Mouse (Mus musculus) frontal cortex, adult (tissue): ENCODE measurements around the gene Rgs12.

Experiments
- ATAC-seq: cut with Nextera tagmentation; 2 replicates; pipeline ENCODE4 v1.9.2; 2017; ENCODE audit warnings: mild to moderate bottlenecking, moderate library complexity, mixed read lengths; ENCODE audit not compliant: low TSS enrichment

Rgs12 gene

DNA sequence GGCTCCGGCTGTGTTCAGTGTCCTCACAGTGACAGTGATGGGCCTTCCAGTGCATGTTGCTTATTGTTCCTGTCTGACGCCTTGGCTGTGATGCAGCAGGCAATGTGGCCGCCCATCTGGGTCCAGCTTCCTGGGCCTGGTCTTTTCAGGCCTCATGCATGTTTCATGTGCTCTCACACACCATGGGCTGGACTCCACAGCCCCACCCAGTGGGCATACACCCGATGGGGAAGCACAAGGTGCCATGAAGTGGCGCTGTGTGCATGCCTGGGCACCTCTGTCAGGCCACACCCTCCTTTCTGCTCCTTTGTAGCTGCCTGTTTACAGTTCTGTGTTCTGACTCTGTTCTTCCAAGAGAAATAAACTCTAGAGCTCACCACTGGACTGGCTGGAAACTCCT lies 83.8 kb downstream of the Rgs12 start:
- ATAC-seq, result no peak

DNA sequence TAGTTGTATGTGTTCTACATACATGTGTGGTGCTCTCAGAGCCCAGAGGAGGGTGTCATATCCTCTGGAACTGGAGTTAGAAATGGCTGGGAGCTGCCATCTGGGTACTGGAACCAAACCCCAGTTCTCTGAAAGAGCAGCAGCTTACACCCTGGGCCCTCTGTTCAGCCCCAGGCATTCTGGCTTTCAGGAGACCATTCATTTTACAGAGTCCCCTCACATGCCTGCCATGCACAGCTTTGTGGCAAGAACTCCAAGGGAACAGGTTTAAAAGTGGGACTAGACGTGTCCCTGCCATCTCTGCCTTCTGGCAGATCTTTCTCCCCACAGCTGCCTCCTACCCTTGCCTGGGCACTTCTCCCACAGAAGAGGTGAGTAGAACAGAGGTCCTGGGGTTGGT lies 84.4 kb downstream of the Rgs12 start:
- no peak for ATAC-seq

DNA sequence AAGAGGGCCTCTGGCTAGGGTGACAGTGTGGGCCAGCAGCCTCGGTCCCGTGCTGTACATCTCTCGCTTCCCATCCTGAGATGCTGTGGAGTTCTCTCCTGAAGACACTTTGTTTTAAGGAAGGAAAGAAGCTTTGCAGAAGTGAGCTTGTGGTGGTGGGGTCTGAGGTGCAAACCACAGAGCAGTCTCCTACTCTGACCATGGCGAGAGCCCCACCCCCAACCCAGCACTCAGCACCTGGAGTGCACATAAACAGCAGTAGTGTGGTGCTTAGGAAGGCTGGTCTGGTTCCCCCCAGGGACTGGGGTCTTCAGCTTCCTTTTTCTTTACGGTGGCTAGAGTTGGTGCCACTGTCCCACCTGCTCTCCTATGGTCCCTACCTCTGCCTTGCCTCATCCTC lies 85.9 kb downstream of the Rgs12 start:
- ATAC-seq, result no peak

DNA sequence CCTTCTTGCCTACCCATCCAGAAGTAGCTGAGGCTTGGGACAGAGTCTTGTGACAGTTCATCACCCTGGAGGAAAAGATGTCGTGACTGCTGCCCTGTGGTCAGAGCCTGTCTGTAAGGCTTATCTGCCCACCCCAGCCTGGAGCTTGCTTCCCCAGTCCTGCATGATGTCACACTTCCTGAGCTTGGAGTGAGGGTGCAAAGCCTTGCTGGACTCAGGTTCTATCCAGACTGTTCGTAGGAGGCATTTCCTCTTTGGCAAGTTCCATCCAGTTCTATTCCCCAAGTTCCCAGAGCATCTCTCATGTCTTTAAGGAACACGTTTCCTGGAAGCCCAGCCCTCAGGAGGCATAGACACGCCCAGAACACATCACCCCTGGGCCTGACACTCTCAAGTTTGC lies 86.5 kb downstream of the Rgs12 start:
- peak; percentile 83 for ATAC-seq

DNA sequence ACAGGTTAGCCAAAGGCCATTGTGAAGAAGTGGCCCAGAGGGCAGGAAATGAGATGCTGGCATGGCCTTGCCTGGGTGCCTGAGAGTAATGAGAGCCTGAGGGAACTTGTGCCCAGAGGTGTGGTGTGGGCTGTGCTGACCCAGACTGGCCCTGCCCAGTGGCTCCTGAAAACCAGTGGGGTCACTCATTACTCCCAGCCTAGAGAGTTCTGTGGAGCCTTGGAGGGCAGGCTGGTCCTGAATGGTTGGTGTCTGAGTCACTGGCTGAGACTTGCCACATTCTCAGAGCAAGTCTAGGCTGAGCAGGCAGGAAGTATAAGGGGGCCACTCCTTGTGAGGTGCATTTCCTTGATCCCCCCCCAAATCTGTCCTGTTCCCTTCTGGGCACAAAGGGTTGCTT lies 88.2 kb downstream of the Rgs12 start:
- ATAC-seq, result no peak

DNA sequence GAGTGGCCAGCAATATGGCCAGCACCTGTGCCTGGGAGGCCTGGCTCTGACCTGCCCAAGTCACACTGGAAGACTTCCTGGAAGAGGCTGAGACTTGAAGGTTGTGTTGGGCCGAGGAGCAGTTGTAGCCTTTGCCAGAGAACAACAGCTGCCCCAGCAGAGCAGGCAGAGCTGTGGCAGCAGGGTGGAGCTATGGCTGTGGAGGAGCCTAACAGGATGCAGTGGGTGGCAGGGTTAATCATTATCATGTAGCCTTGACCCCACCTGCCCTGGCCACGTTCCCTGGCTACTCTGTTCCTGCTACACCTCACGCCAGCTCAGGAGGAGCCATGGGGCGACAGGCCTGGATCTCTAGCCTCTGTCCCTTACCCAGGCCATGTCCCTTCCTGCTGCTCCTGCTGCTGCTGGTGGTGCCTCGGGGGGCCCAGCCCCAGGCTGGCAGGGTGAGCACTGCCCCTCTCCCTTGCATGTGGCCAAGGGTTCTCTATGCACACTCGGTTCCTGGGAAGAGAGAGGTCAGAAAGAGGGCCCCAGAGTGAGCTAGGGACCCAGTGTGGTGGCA lies 92.1 kb downstream of the Rgs12 start, which contains the start of gene Hgfac:
TSS of gene Hgfac (plus strand) at position 242 of the 562 bp plus-strand sequence.
- no peak for ATAC-seq

DNA sequence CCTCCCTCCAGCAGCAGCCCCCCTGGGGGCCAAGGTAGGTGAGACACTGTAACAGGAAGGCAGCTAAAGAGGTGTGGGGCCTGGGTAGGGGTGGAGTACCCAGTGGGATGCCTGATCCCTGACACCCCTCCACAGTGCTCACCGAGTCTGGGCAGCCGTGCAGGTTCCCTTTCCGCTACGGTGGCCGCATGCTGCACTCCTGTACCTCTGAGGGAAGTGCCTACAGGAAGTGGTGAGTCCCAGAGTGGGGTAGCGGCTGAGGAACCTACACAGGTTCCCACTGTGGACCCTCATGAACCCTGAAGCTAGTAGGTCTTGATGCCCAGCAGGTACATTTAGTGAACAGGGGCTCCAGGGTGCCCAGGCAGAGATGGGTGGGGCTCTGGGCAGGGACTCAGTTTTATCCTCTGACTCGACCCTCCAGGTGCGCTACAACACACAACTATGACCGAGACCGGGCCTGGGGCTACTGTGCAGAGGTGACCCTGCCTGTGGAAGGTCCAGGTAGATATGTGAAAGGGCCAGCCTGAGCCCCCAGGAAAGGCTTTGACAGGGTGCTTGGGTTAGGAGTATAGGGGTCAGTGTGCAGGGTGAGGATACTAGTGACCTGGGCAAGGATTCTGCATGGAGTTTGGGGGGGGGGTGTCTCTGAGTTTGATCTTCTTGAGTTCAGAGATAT lies 93.3 kb downstream of the Rgs12 start:
- ATAC-seq, result no peak

DNA sequence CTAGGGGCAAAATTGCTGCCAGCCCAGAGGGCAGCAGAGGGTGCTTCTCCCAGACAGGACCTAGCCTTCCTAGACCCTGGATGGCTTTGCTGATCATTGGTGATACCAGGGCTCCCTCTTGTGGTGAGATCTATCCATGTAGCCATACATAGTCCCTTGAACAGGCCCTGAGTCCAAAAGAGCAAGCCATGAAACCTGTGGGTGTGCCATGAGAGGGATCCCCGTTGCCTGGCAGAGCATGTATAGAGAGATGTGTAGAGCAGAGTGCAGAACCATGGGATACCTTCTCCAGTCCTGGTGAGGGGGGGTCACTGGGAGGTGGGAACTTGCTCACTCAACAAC lies 93.8 kb downstream of the Rgs12 start:
- peak; percentile 86 for ATAC-seq

DNA sequence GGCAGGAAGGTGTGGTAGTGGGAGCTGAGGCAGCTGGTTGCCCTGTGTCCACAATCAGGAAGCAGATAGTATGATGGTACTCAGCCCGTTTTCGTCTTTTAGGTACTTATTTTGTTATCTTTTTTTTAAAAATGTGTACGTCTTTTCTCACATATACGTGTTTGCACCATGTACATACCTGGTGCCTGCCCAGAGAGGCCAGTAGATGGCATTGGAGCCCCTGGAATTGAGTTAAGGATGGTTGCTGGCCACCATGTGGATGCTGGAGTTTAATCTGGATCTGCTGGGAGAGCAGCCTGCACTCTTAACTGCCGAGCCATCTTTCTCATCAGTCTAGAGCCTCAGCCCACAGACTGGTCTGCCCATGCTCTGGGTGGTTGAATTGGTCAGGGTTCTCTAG lies 101.3 kb downstream of the Rgs12 start:
- ATAC-seq, result no peak

DNA sequence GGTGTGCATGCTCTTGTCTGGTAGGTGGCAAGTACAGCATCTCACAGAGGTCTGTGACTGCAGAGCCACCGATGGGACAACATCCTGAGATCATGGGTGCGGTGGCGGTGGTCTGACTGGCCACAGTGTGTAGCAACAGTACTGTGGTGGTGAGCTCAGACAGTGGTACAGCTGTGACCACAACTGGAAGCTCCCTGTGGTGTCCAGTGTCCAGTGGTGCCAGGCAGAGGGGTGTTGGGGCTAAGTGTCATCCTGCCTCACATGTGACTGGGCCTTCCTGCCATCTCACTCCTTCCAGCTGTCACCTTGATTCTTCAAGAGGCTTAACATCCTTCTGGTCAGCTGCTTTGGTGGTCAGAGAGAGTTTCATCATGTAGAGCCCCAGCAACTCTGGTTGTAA lies 105.4 kb downstream of the Rgs12 start:
- ATAC-seq, result no peak

DNA sequence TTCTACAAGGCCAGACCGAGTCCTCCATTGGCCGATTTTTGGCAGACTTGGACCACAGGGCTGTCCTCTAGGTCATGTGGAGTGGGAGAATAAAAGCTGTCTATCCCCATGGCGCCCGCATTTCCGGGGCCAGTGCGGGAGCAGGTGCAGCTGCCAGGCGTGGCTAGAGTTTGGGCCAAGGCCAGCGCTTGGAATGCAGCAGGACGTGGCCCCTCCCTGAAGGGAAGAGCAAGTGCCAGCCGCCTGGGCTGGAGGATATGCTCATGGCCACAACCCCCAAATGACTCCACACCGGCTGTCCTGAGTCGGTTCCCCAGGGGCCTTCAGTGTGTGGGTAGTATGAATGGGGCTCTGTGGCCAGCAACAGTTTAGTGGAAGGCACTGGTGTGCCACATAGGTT lies 105.8 kb downstream of the Rgs12 start:
- no peak for ATAC-seq

DNA sequence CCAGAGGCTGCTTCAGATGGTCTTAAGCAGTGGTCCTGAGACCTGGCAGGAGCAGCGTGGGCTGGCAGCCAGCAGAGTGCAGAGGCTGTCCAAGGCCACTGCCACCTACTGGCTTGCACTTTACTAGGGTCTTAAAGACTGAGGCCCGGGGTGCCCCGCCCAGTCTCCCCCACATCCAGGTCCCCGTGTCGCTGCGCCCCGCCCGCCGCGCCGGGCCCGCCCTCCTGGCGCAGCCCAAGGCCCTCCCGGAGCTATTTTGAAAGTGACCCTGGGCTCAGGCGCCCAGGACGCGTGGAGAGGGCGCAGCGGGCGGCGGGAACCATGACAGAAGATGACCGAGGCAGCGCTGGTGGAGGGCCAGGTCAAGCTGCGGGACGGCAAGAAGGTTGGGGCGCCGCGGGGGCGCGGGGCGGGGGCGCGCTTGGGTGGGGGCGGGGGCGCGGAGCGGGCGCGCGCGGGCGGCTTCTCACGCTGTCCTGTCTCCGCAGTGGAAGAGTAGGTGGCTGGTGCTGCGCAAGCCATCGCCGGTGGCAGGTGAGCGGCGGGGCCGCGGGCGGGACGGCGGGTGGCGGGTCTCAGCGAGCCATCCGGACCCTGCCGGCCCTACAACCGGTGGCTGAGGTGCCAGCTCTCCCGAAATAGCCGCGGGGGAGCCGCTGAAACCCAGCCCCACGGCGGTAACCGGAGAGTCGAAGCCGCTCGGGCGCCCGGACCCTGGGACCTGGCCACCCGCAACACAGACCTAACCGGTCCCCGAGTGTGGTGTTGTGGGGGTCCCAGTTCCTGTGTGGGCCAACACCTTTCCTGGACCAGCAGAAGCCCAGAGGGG lies 107.6 kb downstream of the Rgs12 start, which contains the start of gene Dok7:
TSS of gene Dok7 (plus strand) at position 163 of the 829 bp plus-strand sequence.
- peak; percentile 31 for ATAC-seq

DNA sequence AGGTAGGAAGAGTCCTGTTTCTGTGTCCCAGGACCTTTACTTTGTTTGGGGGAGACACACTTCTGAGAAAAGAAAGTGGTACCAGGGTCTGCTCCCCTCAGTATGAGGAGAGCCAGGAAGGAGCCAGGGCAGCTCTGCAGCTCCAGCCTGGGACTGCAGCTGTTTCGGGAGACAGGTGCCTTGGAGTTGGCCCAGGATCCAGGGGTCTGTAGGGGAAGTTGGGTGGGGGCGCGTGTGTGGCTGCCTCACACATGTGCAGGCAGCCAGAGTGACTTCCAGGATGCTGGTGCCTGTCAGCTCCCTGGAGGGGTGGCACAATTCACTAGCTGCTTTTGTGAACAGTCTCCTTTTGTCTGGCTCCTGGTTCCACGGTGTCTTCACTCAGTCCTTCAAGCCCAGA lies 108.3 kb downstream of the Rgs12 start:
- no peak for ATAC-seq

DNA sequence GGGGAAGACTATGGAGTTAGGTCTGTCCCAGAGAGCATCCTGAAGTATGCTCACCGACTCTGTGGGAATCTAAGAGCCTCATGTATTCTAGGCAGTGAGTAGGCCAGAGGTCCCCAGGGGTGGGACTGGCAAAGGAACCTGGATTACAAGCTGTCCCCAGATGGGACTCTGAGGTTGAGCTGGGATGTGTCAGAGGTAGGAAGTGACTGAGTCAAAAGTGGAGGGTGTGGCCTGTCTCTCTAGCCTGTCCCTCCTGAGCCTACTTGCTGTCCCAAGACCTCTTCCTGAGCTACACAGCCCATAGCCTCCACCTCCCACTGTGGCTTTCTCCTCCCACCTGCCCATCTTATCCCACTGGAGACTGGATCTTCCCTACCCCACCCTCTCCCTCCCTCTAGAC lies 109.0 kb downstream of the Rgs12 start:
- ATAC-seq, result no peak

DNA sequence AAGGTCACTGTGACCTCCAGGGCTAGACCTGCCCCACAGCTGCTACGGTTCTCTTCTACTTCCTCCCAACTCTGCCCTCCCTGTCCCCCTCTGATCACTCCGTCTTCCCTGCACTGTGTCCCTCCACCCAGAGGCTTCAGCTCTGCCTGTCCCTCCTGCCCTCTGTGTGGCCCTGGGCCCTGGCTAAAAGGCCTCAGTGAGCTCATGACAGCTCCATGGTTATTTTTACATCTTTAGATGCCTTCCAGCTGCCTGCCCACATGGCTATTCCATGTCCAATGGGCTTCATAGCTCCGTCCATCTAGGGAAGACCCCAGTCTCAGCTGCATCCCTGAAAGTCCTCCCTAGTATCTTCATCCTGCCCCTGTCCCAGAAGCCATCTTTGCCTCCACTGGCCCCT lies 110.9 kb downstream of the Rgs12 start:
- ATAC-seq, result no peak

DNA sequence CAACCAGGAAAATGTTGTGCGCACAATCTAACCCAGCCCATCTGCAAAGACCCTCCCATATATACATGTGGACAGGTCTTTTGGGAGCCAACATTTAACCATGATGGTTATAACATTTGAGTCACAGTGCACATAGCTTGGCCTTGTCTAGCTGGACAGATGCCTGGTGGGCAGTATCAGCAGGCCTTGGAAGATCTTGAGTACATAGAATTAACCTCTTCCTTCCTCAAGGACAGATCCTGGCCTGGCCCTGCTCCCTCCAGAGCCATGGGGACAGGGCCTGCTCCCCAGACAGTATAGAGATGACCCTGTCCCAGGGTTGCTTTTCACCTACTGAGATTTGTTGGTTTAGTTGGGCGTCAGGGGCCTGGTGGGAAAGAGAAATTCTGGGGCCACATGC lies 120.6 kb downstream of the Rgs12 start:
- no peak for ATAC-seq

DNA sequence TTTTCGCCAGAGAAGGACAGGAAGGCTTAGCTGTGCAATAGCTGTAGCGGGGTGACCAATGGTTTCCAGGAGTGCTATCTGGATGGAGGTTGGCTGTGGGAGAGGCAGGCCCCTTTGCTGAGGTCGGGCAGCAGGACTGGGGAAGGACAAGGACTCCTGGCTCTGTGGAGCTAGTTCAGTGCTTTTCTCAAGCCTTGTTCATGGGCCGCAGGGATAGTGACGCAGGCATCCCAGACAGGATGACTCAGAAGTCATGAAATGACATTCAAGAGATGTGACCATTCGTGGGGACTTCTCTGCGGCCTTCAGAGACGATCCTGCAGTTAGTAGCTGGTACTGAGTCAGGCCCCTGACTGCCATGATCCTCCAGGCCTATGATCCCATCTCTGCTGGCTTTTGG lies 121.1 kb downstream of the Rgs12 start:
- ATAC-seq, result no peak

DNA sequence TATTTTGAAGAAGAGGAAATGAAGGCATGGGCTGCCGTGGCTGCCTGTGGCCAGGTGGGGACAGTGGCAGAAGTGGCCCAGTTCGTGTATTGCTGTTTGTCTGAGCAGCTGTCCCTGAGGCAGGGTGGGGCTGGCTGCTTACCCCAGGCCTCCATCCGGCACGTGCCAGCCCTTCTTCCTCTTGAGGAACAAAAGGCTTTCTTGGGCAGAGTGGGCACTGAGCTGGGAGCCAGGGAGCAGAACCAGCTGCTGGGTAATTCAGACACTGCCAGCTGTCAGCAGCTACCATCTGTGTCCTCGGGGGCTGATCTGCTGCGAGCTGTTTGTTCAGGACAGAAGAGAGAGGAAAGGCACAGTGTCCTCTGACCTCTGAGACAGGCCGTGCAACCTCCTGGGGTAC lies 121.7 kb downstream of the Rgs12 start:
- ATAC-seq, result peak; percentile 38

DNA sequence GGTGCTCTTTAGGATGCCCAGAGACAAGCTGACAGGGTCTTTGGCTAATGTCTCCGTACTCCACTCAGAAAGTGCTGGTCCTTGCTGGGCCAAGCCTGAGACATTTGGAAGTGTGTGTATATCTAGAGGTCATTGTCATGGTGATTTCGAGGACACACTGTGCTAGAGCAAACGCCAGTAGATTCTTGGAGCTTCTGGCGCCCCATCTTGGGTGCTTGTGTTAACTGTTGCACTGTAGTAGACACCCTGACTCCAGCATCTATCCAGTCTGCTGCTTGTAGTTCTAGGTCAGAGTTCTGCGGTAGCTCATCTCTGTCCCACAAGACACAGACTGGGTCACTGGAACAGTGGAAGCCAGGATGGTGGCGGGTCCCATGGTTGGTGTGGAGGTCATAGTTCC lies 122.6 kb downstream of the Rgs12 start:
- ATAC-seq, result no peak

DNA sequence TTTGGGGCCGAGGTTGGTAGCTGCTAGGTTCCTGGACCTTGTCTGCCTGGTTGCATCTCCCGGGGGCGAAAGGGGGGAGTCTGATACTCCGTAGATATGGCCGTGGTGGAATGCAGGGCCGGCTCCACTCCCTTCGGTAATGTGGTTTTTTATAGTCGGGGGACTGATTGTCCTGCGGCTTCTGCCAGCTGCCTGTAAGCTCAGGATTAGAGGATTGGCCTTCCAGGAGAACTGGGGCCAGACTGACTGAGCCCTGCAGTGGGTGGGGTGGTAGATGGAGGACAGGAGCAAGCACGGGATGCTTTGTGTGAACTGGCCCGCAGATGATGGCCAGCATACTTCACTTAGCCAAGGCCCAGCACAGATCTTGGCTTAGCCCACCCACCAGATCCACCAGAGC lies 124.0 kb downstream of the Rgs12 start:
- no peak for ATAC-seq

DNA sequence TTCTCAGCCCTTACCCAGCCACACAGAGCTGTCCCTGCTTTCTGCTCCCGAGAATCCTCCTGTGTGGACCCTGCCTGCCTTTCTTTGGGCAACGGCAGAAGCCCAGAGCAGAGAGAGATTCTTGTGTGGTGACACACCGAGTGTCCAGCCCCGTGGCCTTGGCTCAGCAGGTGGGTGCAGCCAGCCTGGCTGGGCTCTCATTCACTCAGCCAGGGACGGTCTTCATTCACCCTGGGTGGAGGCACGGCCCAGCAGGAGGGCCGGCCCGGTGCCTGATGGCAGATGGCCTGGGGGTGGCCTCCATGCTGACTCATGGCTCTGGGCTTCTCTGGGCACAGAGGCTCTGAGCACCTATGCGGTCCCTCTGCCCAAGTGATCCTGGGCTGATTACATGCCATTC lies 124.7 kb downstream of the Rgs12 start:
- ATAC-seq, result no peak

DNA sequence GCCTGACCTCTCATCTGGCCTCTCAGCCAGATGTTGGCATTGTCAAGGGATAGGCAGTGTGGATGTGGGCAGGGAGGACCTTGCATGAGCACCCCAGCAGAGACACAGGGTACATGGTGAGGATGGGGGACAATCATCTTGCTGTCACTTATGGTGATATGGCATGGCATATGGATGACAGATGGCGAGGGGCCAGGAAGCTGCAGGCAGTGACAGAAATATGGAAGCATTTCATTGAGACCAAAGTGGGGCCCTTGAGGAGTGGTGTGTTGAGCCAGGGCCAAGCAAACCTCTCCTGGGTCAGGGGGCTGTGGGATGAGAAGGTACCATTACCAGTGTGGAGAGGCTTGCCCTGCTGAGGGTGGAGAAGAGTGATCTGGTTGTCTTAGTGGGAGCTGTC lies 127.1 kb downstream of the Rgs12 start:
- no peak for ATAC-seq

DNA sequence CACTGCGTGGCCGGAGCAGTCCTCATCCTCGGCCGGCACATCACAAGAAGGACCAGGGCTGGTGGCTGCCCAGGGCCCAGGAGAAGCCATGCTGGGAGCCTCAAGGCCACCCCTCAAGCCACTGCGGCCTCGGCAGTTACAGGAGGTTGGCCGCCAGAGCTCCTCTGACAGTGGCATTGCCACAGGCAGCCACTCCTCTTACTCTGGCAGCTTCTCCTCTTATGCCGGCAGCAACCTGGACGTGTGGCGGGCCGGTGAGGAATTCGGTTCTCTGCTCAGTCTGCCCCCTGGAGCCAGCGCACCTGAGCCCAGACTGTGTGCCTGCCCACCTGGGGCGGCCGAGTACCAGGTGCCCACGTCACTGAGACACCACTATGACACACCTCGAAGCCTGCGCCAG lies 129.9 kb downstream of the Rgs12 start:
- no peak for ATAC-seq
